Mouse (Mus musculus) retina, postnatal 1 day (tissue): ENCODE measurements at regions not wholly inside any gene's neighbourhood (a gene's known extent, or its start where the extent isn't known, plus 50 kb on each side); places are given as distances from the start of the nearest gene placed in this dataset.
"Not testable (repeated sequence)": the region's sequence is repeated elsewhere in the genome, so short reads cannot be mapped to it uniquely, and the experiment has no call there.

Source experiments
- DNase-seq: peaks from one replicate; pipeline ENCODE4 v3.0.0-alpha.2; 2012

GRCm38 (mm10) chr16:69937514-69938194 is 74.1 kb upstream of the Speer2 start:
- no peak for DNase-seq

DNA sequence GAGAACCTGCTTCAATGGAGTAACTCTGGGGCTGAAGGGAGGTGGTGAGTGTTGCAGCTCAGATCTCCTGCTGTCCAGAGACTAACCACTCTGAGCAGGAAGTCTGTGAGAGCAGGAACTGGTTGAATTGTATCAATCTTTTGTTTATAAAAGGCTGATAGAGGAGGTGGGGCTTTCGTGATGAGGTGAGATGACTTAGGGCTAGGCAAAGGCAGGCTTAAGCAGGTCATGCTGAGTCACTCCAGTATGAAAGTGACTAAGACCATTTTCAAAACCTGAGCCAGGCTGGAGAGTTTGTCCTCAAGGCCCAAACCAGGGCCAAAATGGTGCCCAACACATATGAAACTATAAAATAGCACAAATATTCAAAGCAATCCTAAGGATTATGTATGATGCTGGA is 80.1 kb upstream of the Speer2 start:
- DNase-seq: no peak

DNA sequence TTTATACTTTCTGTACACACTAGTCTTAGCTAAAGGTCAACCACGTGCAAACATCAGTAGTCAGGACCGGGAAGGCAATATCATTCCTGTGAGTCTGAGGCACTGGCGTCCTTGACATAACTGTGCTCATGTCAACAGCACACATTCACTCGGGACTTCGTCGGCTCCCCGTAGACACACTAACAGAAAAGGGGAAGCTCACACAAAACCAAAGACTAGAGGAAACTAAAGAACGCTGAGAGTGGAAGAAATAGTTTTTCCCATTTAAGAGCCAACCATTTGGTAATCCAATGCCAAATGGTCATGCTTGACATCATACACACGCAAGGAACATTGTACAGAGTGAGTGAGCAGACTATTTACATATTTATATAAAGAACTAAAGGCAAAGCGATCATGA is 85.2 kb upstream of the Speer2 start:
- DNase-seq: no peak

- peak; percentile 43 for DNase-seq
Measured at GRCm38 (mm10) chr16:69949339-69949738, 85.8 kb upstream of the Speer2 start.

DNA sequence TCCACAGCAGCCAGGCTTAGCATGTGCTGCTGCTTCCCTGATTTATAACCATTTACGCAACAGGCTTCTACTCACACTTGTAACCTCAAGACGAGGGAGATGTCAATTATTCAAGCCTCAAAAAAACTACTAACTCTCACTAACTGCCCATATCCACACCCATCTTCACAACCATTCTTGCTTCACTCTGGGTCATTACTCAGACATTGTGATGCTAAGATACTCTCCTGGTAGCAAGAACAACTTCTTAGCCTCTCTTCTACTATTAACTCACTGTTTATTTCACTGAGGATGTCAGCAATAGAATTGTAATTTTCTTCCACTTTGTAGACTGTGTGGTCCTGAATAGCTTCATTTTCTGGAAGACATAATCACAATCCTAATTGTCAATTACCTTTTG is 88.0 kb upstream of the Speer2 start:
- no peak for DNase-seq

- DNase-seq: not testable (repeated sequence)
Measured at GRCm38 (mm10) chr16:69966561-69966960, 103.0 kb upstream of the Speer2 start.

- DNase-seq: peak; percentile 55
Measured at GRCm38 (mm10) chr16:69979813-69980527, 116.4 kb upstream of the Speer2 start.

GRCm38 (mm10) chr16:69984320-69984719 is 120.8 kb upstream of the Speer2 start:
- peak; percentile 90 for DNase-seq

DNA sequence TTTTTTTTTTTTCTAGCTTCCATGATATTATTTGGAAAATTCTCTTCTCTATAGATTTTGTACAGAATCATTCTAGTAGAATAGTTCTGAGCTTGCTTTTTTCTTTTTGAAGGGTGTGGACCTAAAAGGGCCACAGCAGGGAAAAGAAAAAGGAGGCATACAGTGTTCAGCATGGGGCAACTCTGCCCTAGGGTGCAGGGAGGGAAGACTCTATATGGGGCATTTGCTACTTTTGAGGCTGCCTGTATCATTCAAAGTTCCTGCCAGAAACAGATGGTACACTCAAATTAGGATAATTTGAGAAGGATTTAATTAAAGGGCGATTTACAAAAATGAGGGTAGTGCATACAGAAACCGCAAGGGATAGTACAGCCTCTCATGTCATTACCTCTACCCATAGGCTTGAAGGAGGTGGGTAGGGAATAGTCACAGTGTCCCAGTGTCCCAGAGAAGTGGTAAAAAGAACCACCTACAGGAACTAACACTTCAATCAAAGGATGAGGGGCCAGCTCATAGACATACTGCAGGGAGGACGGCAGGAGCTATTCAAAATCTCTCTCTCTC is 128.4 kb upstream of the Speer2 start:
- no peak for DNase-seq

DNA sequence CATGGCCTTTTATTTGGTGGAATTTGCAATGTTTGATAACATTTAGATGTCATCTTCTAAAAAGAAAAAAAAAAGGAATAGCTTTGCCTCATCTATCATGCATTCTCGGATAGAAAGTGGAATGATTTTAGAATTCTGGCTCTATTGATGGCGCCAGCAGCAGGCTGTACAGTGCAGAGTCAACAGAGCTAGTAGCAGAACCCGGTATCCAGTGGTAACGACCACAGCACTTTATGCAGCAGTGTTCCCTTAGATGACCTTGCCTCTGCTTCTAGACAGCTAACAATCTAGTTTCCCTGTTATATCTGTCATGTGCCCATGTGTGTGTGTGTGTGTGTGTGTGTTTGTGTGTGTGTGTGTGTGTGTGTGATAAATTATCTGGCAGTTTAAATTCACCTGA is 129.2 kb upstream of the Speer2 start:
- DNase-seq: no peak

- DNase-seq: no peak
Measured at GRCm38 (mm10) chr16:70006863-70007262, 143.3 kb upstream of the Speer2 start.

- DNase-seq: no peak
Measured at GRCm38 (mm10) chr16:70016980-70017379, 153.4 kb upstream of the Speer2 start.

DNA sequence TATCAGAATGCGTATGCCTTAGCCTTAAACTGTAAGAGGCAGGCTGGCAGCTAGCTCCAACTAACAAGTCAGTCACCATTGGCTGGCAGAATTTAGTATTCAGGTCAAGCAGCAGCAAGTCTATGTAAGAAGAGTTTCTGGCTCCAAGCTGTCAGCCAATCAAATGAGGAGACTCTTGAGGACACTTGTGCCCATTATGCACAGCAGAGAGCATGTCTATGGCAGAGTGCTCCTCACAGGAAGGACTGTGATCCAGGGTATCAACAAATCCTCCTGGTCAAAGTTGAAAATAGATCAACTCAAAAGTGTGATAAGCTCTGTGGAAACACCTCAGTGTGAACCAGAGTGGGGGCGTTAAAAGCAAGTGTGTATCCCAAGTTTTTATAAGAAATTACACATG is 156.0 kb upstream of the Speer2 start:
- no peak for DNase-seq

- no peak for DNase-seq
Measured at GRCm38 (mm10) chr16:70021436-70021835, 157.9 kb upstream of the Speer2 start.

DNA sequence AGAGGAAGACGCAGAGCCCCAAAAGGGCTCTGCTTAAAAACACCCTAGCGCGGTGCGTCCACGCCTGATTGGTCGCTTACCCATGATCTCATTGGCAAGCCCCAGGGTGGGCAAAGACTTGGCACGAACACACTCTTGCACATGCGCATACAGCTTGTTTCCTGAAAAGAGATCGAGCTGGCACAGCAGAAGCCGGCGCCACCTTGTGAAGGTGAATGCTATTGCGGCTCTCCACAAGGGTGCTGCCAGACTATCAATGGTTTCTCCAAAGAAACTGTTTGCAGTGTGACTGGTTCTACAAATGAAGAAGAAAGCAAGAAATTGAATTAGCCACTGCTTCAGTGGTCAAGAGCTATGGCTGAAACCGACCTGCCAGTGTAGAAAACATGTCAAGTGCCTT is 165.1 kb upstream of the Speer2 start:
- peak; percentile 28 for DNase-seq

DNA sequence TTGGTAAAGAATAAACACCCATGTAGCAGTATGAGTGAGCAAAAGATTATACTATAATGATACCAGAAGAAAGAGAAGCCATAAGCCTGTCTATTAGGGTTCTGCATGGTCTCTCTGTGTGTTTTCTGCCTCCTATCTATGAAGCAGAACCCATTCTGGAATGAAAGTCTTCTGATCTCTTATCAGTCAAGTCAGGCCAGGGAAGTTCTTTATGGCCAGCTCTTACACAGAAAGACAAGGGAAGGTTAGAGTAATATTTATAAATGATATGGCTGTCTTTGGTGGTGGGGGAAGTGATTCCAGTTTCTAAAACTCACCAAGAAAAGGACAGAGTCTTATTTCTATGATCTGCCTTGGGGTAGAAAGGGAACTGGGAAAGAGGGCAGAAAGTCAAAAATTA is 182.0 kb upstream of the Speer2 start:
- no peak for DNase-seq

DNA sequence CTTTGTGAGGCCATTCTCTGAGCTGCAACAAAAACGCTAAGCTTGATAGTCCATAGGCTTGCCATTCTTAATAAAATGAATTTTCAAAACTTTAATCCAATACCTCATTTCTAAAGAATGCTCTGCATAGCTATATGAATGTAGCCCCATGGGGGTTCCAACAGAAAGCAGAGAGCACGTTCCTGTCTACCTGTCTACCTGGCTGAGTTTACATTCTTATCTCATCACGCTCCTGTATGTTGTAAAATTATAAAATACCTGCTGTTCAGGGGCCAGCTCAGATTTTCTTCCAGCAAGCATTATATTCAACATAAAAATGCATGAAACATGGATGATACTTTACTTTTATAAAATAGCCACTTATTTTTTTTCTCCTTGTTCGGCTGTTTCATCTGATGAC is 182.5 kb upstream of the Speer2 start:
- DNase-seq: no peak

GRCm38 (mm10) chr16:70049850-70050249 is 186.3 kb upstream of the Speer2 start:
- no peak for DNase-seq

GRCm38 (mm10) chr16:70071471-70071870 is 207.9 kb upstream of the Speer2 start:
- DNase-seq: no peak

GRCm38 (mm10) chr16:70073740-70074139 is 210.2 kb upstream of the Speer2 start:
- DNase-seq: no peak

GRCm38 (mm10) chr16:70079497-70079896 is 216.0 kb upstream of the Speer2 start:
- DNase-seq: no peak

DNA sequence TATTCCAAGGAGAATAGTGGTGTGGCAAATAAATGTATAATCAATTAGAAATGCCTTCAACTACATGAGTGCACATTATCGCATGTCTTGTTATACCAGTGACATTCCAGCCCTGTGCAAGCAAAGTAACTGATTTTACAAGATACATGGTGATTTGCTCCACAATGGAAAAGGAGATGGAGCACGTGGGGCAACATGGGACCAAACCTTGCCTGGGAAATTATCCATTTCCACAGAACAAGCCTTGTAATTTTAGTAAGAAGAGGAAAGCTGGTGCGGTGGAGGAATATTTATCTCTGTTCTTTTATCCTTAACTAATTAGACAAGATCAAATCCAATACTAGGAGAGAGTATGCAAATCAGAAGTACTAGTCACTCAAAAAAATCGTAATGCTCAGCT is 222.5 kb upstream of the Gbe1 start:
- no peak for DNase-seq

- DNase-seq: no peak
Measured at GRCm38 (mm10) chr16:70091963-70092362, 221.8 kb upstream of the Gbe1 start.

DNA sequence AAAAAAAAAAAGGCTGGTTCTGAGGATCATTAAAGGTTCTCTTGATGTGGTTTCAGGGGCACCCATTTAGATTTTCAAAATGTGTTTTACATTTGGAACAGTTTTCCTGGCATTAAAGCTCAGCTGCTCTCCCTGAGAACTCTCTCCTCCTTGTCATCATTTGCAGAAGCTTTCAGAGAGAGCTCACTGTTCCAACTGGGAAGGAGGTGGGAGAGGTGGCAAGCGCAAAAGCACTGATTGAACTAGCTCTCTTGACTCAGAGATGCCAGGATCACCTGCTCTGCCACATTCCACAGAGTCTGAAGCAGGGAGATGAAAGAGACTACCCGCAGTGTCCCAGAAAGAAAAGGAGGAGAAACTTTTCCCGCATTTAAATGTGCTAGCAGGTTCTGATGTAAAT is 220.5 kb upstream of the Gbe1 start:
- peak; percentile 1 for DNase-seq
